Mouse (Mus musculus): Measurements from ENCODE around the gene Arid1a.

Gene Arid1a

GRCm38 (mm10) chr4:133735282-133735681 lies 21.3 kb downstream of the Arid1a start:
- DNase-seq (ENCODE audit: low spot score in 2 of 2) = no peak

DNA sequence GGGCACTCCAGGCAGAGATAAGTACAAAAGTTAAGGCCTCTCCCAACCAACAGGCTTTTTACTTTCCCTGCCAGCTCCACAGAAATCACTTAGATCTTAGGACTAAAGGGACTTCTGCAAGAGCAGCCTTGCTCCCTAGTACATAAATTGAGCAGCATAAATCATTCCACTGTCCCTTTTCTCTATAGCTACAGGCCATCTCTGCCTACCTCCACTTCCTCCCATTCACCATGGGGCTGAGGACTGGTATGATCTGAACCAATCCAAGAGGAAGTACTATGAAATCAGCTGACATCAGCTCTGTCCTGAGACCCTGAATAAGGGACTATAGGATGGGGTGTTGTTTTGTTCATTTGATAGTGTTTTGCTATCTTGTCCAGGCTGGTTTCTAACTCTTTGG lies 26.4 kb downstream of the Arid1a start:
- DNase-seq (ENCODE audit: low spot score in 2 of 2) = no peak

DNA sequence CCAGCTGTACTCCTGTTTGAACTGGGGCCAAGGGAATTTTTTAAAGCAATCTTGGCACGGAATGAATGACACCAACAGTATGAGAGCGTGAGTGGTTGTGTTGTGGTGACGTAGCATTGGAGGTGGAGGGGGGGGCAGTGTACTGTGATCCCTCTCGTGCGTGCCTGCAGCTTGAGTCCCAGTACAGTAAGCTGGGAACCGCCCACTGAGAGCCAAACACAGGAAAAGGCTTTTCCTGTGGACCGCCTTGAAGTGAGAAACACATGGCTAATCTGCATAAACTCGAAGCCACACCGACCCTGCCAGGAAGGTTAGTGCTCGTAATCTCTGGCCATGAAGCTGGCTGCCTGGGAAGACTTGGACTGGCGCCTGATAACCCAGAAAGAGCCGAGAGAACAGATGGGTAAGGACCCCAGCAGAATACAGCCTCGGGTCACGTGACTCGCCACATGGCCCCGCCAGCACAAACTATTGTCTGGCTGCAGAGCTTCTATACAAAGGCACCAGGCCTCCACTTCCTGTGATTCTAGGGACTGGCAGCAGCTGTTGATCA lies 27.0 kb downstream of the Arid1a start:
- peak; percentile 72 to 83 for DNase-seq (ENCODE audit: low spot score in 2 of 2)

- no peak for DNase-seq (ENCODE audit: low spot score in 2 of 2)
Observed at GRCm38 (mm10) chr4:133729007-133729406, 27.6 kb downstream of the Arid1a start.

DNA sequence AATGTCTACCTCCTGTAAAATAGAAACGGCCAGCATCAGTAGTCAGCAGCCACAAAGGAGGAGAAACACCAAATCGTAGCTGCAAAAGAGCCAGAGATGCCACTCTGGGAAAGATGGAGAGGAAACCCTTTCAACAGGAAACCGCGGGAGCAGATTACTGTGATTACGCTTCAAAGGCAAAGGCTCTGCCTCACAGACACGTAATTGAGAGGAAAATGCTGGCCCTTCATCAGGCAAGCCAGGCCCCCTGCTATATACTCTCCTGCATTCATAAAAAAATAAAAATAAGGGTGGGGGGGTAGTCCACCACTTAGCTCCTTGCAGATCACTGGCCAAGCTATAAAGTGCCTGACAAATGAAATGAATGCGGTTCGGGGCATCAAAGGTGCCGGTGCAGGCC lies 28.3 kb downstream of the Arid1a start:
- no peak for DNase-seq (ENCODE audit: low spot score in 2 of 2)

DNA sequence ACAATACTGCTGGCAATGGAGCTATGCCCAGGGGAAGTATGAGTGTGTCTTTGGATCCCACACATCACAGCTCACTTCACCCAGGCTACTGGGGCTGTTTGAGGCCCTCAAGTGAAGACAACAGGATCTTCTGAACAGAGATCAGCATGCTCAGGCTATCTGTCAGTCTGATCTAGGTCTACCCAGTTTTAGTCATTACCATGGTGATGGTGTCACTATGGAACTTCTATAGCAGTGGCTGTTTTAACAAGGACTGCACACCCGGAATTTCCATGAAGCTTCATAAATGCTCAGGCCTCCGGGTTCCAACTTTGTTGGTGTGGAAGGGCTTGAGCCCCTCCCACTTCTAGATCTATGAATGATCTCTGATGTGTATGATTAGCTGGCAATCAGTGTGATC lies 30.9 kb downstream of the Arid1a start:
- no peak for DNase-seq (ENCODE audit: low spot score in 2 of 2)

- no peak for DNase-seq (ENCODE audit: low spot score in 2 of 2)
Observed at GRCm38 (mm10) chr4:133719791-133720190, 36.8 kb downstream of the Arid1a start.

DNA sequence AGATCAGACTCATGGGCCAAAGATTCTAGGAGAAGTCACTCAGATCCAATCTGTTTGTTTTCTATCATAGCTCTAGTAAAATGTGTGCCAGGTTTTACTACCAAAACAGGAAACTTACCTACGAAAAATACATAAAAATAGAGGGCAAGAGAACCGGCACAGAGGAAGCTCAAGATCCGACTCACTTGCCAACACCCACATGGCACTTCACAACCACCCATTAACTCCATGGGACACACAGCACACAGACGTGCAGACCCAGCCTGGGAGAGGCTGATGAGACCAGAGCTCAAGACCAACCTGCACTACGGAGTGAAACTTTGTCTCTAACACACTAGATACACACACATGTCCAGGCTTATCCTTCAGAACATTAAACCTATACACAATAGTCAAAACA lies 43.8 kb downstream of the Arid1a start:
- no peak for DNase-seq (ENCODE audit: low spot score in 2 of 2)

DNA sequence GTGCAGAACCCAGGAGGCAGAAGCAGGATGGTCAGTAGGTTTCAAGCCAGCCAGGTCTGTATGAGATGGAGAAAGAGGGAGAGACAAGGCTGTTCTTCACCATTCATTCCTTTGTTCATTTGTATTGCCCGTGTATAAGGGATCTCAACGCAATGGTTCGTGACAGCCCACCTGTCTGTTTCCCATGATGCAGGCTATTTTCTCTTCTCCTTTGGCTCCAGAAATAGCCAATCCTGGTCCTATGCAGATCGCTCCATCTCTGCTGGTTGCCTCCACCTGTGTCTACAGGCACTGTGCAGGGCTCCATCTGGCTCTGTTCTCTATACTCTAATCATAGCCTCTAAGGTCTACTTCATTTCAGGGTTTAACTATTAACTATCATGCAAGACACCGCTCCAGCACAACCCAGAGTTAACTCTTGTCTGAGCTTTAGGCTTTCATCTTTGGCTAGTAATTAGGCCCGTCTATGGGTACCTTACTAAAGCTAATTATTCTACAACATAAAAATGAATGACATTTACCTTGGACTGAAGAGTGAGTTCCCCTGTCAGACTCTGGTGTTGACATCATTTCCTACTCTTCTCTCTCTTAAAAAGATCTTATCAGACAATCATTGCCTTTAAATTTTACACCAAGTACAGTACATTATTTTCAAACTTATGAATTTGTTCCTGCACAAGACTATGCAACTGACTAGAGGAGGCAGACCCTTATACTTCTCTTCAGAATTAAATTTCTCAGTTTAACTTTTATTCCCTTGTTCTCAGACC lies 45.1 kb downstream of the Arid1a start:
- no peak for DNase-seq (ENCODE audit: low spot score in 2 of 2)

- DNase-seq (ENCODE audit: low spot score in 2 of 2) = no peak
Observed at GRCm38 (mm10) chr4:133709395-133709794, 47.2 kb downstream of the Arid1a start.

DNA sequence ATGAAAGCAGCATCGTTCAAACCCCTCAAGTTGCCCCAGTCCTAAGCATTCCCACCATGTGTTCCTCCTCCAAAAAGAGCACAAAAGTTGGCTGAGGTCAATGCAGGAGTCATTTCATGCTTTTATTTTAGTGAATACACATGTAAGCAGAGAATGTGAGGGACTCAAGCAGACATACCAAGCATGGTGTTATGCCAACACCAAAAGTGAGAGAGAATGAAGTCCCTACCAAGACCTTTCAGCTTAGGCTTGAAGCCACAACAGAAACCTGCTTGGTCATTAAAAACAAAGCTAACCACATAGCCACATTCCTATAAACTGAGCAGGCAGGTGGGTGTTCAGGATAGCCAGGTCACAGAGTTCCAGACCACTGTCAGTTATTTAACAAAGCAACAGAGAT lies 49.1 kb downstream of the Arid1a start:
- no peak for DNase-seq (ENCODE audit: low spot score in 2 of 2)

GRCm38 (mm10) chr4:133706956-133707355 lies 49.6 kb downstream of the Arid1a start:
- DNase-seq (ENCODE audit: low spot score in 2 of 2) = peak; percentile 32 to 44

GRCm38 (mm10) chr4:133705062-133705461 lies 51.5 kb downstream of the Arid1a start:
- DNase-seq (ENCODE audit: low spot score in 2 of 2) = no peak

DNA sequence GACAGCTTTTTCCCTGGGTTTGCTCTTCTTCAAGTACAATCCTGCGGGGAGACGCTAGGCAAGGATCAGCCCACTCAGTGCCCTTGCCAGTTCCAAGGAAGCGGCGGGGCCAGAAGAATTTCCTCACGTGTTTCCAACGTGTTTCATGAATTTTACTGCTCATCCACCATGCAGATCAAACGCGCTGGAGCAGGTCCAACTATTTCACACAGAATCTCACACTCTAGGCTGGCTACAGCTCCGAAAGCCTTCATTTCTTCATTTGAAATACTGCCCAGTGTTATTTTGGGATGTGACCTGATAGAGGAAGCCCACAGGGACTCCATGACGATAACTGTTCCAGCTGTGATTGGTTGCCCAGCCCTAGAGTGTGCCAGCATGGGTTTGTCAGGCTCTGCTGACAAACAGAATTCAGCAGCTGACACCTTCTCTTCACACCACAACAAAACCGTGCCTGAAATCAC lies 55.6 kb downstream of the Arid1a start:
- peak; percentile 29 to 44 for DNase-seq (ENCODE audit: low spot score in 2 of 2)

DNA sequence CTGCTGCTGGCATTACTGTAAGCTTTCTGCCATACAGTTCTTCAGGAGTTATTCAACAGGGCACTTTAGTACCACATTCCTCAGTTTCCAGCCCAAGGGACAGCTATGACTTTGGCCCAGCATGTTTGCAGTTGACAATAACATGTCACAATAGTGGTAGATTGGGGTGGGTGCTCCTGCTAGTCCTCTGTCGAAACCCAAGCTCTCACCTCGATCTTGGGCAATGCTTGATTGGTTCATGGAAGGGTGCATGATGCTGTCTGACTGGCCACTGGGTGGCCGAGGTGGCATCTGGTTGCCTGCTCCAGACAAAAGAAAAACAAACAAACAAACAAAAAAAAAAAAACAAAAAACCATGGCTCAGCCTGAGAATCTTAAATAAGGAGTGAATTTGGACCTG lies 61.2 kb downstream of the Arid1a start:
- DNase-seq (ENCODE audit: low spot score in 2 of 2) = no peak

- DNase-seq (ENCODE audit: low spot score in 2 of 2) = no peak
Observed at GRCm38 (mm10) chr4:133690252-133690651, 66.3 kb downstream of the Arid1a start.

GRCm38 (mm10) chr4:133688417-133689067 lies 68.0 kb downstream of the Arid1a start:
- no peak for DNase-seq (ENCODE audit: low spot score in 2 of 2)

GRCm38 (mm10) chr4:133687126-133687525 lies 69.4 kb downstream of the Arid1a start:
- DNase-seq (ENCODE audit: low spot score in 2 of 2) = no peak

DNA sequence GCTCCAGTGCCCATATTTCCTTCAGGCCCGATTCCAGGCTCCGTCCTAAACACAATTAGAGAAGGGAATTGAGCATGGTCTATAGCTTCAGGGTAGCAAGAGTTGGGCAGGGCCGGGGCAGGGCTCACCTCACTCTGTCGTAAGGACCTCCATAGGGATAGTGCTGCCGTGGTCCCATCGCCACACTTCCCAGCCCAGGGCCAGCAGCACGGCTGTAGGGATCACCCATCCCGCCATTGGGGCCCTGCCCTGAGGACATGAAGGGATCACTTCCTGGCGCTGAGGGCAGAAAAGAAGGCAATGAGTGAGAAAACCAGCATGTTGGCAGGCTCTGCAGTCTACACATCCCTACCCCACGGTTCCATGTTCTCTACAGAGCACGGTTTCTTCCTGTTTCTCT lies 70.1 kb downstream of the Arid1a start:
- DNase-seq (ENCODE audit: low spot score in 2 of 2) = no peak

DNA sequence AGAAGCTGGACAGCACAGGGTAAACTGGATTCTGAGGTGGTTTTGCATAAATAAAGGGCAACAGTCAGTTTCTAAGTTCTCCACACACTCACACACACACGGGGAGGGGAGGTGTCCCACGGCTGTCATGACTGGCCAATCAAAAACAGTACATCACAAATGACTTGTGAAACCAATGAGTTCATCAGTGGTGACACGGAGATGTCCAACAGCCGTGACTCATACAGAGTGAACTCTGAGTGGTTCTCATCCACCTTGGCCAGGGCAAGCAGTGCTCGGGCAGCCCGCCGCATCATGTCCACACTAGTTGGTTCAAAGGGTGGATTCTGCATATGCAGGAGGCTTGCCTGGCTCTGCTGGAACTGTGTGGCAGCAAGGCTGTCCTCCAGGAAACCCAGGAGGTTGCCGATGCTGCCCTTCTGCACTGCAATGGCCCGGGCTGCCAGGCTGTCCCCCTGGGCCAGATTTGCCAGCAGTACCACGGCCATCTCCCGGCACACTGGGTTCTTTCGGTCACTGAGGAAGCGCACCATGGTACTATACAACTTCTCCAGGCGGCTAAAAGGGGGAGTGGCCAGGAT lies 76.3 kb downstream of the Arid1a start:
- DNase-seq (ENCODE audit: low spot score in 2 of 2) = no peak

DNA sequence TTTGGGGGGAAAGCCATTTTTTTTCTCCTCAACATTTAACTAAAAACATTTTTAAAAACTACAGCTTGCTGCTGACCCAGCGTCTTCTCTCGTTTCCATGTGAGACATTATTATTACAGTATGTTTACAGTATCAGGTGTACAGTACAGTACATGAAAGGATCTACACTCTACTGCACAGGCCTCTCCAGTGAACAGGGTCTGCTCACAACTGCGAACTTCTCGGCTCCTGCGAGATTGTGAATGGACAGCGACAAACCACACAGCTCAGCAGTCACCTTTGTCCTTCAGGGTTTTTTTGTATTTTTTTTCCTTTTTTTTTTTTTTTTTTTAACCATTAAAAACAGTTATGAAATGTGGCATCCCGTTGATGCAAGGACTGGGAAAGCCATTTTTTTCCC lies 76.9 kb downstream of the Arid1a start:
- no peak for DNase-seq (ENCODE audit: low spot score in 2 of 2)

GRCm38 (mm10) chr4:133677266-133677665 lies 79.3 kb downstream of the Arid1a start:
- no peak for DNase-seq (ENCODE audit: low spot score in 2 of 2)

DNA sequence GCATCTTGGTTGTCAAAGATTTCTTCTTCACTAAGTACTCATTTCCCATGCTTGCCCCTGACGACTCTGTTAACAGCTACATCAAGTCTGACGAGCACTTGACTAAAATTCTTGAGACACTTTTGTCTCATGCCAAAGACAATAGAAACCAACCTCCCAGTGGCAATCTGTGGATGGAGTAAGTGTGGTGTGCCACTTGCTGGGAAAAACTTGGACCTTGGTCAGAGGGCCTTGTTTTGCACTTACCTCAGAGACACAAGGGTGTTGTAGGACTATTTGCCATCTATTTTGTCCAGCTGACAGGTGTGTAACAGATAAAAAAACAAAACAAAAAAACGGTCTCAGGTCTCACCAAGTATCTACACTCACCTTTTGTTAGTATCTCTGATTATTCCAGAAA lies 80.4 kb downstream of the Arid1a start:
- DNase-seq (ENCODE audit: low spot score in 2 of 2) = no peak

Measured in frontal cortex, postnatal 14 days (tissue).